In the genomic region with DNA sequence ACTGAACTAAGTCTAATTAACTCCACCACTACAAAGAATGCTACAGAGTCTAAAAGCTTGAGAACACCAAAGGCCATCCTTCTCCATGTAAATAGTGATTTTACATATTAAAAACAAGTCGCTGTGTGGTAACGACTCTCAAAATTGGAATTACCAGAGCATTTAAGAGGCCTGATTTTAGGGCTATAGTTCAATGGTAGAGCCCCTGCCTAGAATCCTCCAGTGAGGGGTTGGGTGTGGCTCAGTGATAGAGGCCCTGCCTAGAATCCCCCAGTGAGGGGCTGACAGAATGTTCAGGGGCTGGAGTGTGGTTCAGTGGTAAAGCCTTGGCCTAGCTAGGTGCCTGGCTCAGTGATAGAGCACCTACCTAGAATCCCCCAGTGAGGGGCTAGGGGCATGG, we compare ENCODE assay signal across 25 mouse cellular contexts.
"Had no signal": no experiment of that assay in that cellular context is flagged by ENCODE, and none has a peak within 500 bp of the region (broad histone marks: within the 10 kb centered on the region; RNA-seq: fewer than 3 reads in every experiment).

No protein-coding gene starts in this region.

- ATAC-seq: forebrain, embryonic 13.5 days; forebrain, embryonic 14.5 days; forebrain, embryonic 15.5 days; forebrain, embryonic 16.5 days; forebrain, postnatal 0 days had no signal

- H3K9me3 ChIP-seq: embryonic facial prominence, embryonic 10.5 days; embryonic facial prominence, embryonic 12.5 days; embryonic facial prominence, embryonic 13.5 days; embryonic facial prominence, embryonic 15.5 days; forebrain, embryonic 10.5 days; forebrain, embryonic 12.5 days; forebrain, embryonic 13.5 days; forebrain, embryonic 15.5 days; heart, embryonic 10.5 days had no signal

- H3K27ac ChIP-seq: embryonic facial prominence, embryonic 10.5 days; embryonic facial prominence, embryonic 12.5 days; embryonic facial prominence, embryonic 13.5 days; embryonic facial prominence, embryonic 15.5 days; forebrain, embryonic 10.5 days; forebrain, embryonic 12.5 days; forebrain, embryonic 13.5 days; forebrain, embryonic 15.5 days; gastrocnemius, adult 2 months; heart, adult 2 months; heart, embryonic 10.5 days had no signal

- DNase-seq: cerebellum, adult 9-11 months; cerebellum, postnatal 10 days; cerebellum, postnatal 14 days; cerebellum, postnatal 25 days; cerebellum, postnatal 36 days; forebrain, postnatal 0 days; gastrocnemius, adult 2 months; gastrocnemius, postnatal 10 days; gastrocnemius, postnatal 14 days; gastrocnemius, postnatal 36 days; heart, adult 11 months; heart, adult 18-20 months; heart, adult 2 months had no signal

- H3K4me3 ChIP-seq: embryonic facial prominence, embryonic 10.5 days; embryonic facial prominence, embryonic 12.5 days; embryonic facial prominence, embryonic 13.5 days; embryonic facial prominence, embryonic 15.5 days; erythroblast, embryonic 14.5 days; forebrain, embryonic 10.5 days; forebrain, embryonic 12.5 days; forebrain, embryonic 13.5 days; forebrain, embryonic 15.5 days; gastrocnemius, adult 2 months; heart, adult 2 months; heart, embryonic 10.5 days had no signal

- H3K4me1 ChIP-seq: embryonic facial prominence, embryonic 10.5 days; embryonic facial prominence, embryonic 12.5 days; embryonic facial prominence, embryonic 13.5 days; embryonic facial prominence, embryonic 15.5 days; forebrain, embryonic 10.5 days; forebrain, embryonic 12.5 days; forebrain, embryonic 15.5 days; heart, embryonic 10.5 days had no signal

- H3K36me3 ChIP-seq: embryonic facial prominence, embryonic 10.5 days; embryonic facial prominence, embryonic 12.5 days; embryonic facial prominence, embryonic 13.5 days; embryonic facial prominence, embryonic 15.5 days; forebrain, embryonic 10.5 days; forebrain, embryonic 12.5 days; forebrain, embryonic 15.5 days; heart, embryonic 10.5 days had no signal

- H3K27me3 ChIP-seq: embryonic facial prominence, embryonic 12.5 days; embryonic facial prominence, embryonic 13.5 days; embryonic facial prominence, embryonic 15.5 days; forebrain, embryonic 13.5 days; forebrain, embryonic 15.5 days had no signal

- H3K4me2 ChIP-seq: embryonic facial prominence, embryonic 12.5 days; embryonic facial prominence, embryonic 13.5 days; embryonic facial prominence, embryonic 15.5 days; forebrain, embryonic 12.5 days; forebrain, embryonic 13.5 days; forebrain, embryonic 15.5 days had no signal

- H3K9ac ChIP-seq: embryonic facial prominence, embryonic 12.5 days; embryonic facial prominence, embryonic 13.5 days; embryonic facial prominence, embryonic 15.5 days; forebrain, embryonic 12.5 days; forebrain, embryonic 13.5 days; forebrain, embryonic 15.5 days; forebrain, postnatal 0 days had no signal
